Mouse (Mus musculus) kidney, embryonic 15.5 days (tissue): ENCODE measurements around the gene Cd8b1. TPM values are rescaled to one million over a fixed set of nuclear protein-coding genes. Genes with fewer than 3 reads are reported as not detected.

Source experiments
- ATAC-seq: fragments of 200-750 bp; cut with Nextera tagmentation; replicated peaks from 2 replicates; pipeline ENCODE4 v1.8.0; 2017; ENCODE audit warnings: moderate TSS enrichment; ENCODE audit not compliant: low FRiP score
- H3K27ac ChIP-seq: fragments of 300-500 bp; sonication (generic); 2 replicates; pipeline ENCODE4 v1.5.1; 2015; ENCODE audit warnings: mild to moderate bottlenecking, inconsistent platforms
- H3K27me3 ChIP-seq: fragments of 300-500 bp; sonication (generic); 2 replicates; pipeline ENCODE4 v1.6.1; 2015; ENCODE audit warnings: inconsistent platforms
- H3K36me3 ChIP-seq: fragments of 300-500 bp; sonication (generic); 2 replicates; pipeline ENCODE4 v1.6.1; 2015; ENCODE audit warnings: inconsistent platforms
- H3K4me1 ChIP-seq: fragments of 300-500 bp; sonication (generic); 2 replicates; pipeline ENCODE4 v1.6.1; 2015; ENCODE audit warnings: inconsistent platforms
- H3K4me2 ChIP-seq: fragments of 300-500 bp; sonication (generic); 2 replicates; pipeline ENCODE4 v1.6.1; 2015; ENCODE audit warnings: moderate library complexity, mild to moderate bottlenecking, inconsistent platforms
- H3K4me3 ChIP-seq: fragments of 300-500 bp; sonication (generic); replicated peaks from 2 replicates; pipeline ENCODE4 v1.5.1; 2015; ENCODE audit warnings: mild to moderate bottlenecking, inconsistent platforms
- H3K9ac ChIP-seq: fragments of 300-500 bp; sonication (generic); 2 replicates; pipeline ENCODE4 v1.6.1; 2015; ENCODE audit warnings: mild to moderate bottlenecking, inconsistent platforms
- H3K9me3 ChIP-seq: fragments of 300-500 bp; sonication (generic); replicated peaks from 2 replicates; pipeline ENCODE4 v1.6.1; 2016; ENCODE audit warnings: inconsistent platforms
- WGBS: fragments of 180-500 bp; shearing (Covaris S2); methylation state at CpG from one replicate; pipeline ENCODE4 v1.1.7; 2015; ENCODE audit warnings: mixed read lengths; 5-methylcytosine and 5-hydroxymethylcytosine counted together
- polyA plus RNA-seq: library from polyadenylated mRNA; unstranded; fragments of >200 nt; fragmentation: Nextera tagmentation; extraction: Ambion mirVana; gene quantifications from 2 replicates; pipeline ENCODE4 v1.2.1, GENCODE M21; 2015

Gene Cd8b1
- polyA plus RNA-seq, 1 experiment from 2014 or later: 0.13 TPM

DNA sequence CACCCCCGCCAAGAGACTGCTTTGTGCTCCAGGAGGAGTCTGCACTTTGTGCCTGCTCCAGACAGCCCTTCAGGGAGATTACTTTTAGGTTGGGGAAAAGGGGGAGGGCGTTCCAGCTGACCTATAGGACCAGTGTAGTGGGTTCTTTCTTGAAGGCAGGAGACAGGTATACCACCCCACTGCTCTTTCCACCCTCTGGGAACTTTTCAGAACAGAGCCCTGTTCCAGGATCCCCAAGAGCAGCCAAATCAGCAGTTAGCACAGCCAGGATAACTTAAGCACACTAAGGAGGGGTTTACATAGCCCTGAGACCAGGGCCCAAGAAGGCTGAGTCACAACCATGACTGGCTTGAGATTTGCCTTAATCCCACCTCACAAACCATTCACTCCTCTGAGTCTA lies 52.3 kb downstream of the Cd8b1 start:
- H3K9ac ChIP-seq: no peak overlapping the region
- no peak overlapping the region for H3K4me3 ChIP-seq
- H3K4me2 ChIP-seq: no peak overlapping the region
- H3K9me3 ChIP-seq: 0 out of 2 replicates have a peak, but pooled peaks cover 3% of the 10 kb centered on the region
- H3K27ac ChIP-seq: no peak overlapping the region
- no peaks in the 10 kb centered on the region for H3K27me3 ChIP-seq
- no peaks in the 10 kb centered on the region for H3K4me1 ChIP-seq
- 78% methylated on average over 2 of the region's 2 CpGs for WGBS
- ATAC-seq: no peak
- H3K36me3 ChIP-seq: no peaks in the 10 kb centered on the region

DNA sequence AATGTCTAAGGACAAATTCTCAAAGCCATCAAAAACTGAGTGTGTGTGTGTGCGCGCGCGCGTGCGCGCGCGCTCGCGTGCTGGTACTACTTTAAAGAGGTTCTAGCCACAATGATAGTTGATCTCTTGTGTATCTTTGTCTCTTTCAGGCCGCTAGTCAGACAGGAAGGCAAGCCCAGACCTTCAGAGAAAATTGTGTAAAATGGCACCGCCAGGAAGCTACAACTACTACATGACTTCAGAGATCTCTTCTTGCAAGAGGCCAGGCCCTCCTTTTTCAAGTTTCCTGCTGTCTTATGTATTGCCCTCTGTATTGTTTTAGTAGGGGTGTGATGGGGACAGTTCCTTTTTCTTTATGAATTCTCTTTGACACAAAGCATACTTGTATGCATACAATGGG lies 54.1 kb downstream of the Cd8b1 start:
- Histone ChIP-seq H3K4me2 (no peak overlapping the region), H3K36me3 (no peaks in the 10 kb centered on the region), H3K4me1 (no peaks in the 10 kb centered on the region), H3K9me3 (0 out of 2 replicates have a peak, but pooled peaks cover 3% of the 10 kb centered on the region), H3K9ac (no peak overlapping the region), H3K27ac (no peak overlapping the region), H3K27me3 (no peaks in the 10 kb centered on the region), H3K4me3 (no peak overlapping the region)
- WGBS: 96% methylated on average over 13 of the region's 13 CpGs
- no peak for ATAC-seq

DNA sequence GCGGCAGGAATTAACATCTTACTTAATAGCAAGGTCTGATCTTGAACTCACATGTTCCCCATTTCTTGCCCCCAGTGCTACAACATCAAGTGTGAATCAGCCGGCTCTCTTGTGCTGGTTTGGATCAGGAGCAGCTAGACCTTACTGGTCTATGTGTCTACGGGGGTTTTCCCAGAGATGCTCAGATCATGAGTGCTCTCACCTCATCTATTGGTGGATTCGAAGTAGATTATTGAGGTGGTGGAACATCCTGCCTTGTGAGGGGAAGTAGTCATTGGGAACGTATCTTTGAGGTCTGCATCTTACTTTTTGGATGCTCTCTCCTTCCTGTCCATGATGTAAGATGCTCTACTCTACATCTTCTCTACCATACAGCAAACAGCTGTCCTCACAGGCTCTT lies 59.1 kb downstream of the Cd8b1 start:
- 89% methylated on average over 5 of the region's 5 CpGs for WGBS

More for the DNA sequence above, 59.1 kb downstream of the Cd8b1 start:
- no peak overlapping the region for H3K4me3 ChIP-seq
- no peak overlapping the region for H3K27ac ChIP-seq
- H3K4me1 ChIP-seq: no peaks in the 10 kb centered on the region
- 0 out of 2 replicates have a peak, but pooled peaks cover 3% of the 10 kb centered on the region for H3K9me3 ChIP-seq
- H3K27me3 ChIP-seq: no peaks in the 10 kb centered on the region
- H3K4me2 ChIP-seq: no peak overlapping the region
- H3K36me3 ChIP-seq: no peaks in the 10 kb centered on the region
- no peak for ATAC-seq
- H3K9ac ChIP-seq: no peak overlapping the region

Other genes with a start within 250 kb of the Cd8b1 start
- 36.7 and 39.9 TPM in 2 replicates for gene Thnsl2, start 178.3 kb upstream of the Cd8b1 start, polyA plus RNA-seq
- 3.5 and 4.4 TPM in 2 replicates for gene Fabp1, start 123.0 kb upstream of the Cd8b1 start, polyA plus RNA-seq
- gene Krcc1, start 51.1 kb upstream of the Cd8b1 start, polyA plus RNA-seq: 54.4 and 56.0 TPM in 2 replicates
- 0.82 and 1.7 TPM in 2 replicates for gene Smyd1, start 555 bp upstream of the Cd8b1 start, polyA plus RNA-seq
- 0.09 and 0.13 TPM in 2 replicates for gene Cd8a, start 50.6 kb downstream of the Cd8b1 start, polyA plus RNA-seq
- 14.1 and 14.7 TPM in 2 replicates for gene Rmnd5a, start 117.8 kb downstream of the Cd8b1 start, polyA plus RNA-seq
- gene Rnf103, start 171.1 kb downstream of the Cd8b1 start, polyA plus RNA-seq: 16.7 and 17.2 TPM in 2 replicates
- 62.3 and 67.2 TPM in 2 replicates for gene Chmp3, start 221.0 kb downstream of the Cd8b1 start, polyA plus RNA-seq